Mouse (Mus musculus) testis, adult 2 months (tissue): Measurements from ENCODE around the gene Vsig2. TPM values are rescaled to one million over a fixed set of nuclear protein-coding genes. Genes with fewer than 3 reads are reported as not detected.

ENCODE experiments used
- H3K27ac ChIP-seq: fragments of 200-500 bp; 2 replicates; pipeline ENCODE4 v1.5.1; 2012; ENCODE audit warnings: low read depth, low read length; ENCODE audit not compliant: control insufficient read depth, insufficient read depth
- H3K27me3 ChIP-seq: fragments of 200-500 bp; 2 replicates; pipeline ENCODE4 v1.6.1; 2012; ENCODE audit warnings: mild to moderate bottlenecking, low read length, moderate library complexity; ENCODE audit not compliant: control insufficient read depth, insufficient read depth
- H3K36me3 ChIP-seq: fragments of 200-500 bp; 2 replicates; pipeline ENCODE4 v1.6.1; 2012; ENCODE audit warnings: mild to moderate bottlenecking, low read length; ENCODE audit not compliant: control insufficient read depth, insufficient read depth
- H3K4me1 ChIP-seq: fragments of 200-500 bp; 2 replicates; pipeline ENCODE4 v1.6.1; 2012; ENCODE audit warnings: low read length; ENCODE audit not compliant: control insufficient read depth, insufficient read depth
- H3K4me3 ChIP-seq: fragments of 200-500 bp; 2 replicates; pipeline ENCODE4 v1.5.1; 2012; ENCODE audit warnings: low read depth, mild to moderate bottlenecking, low read length, moderate library complexity, mixed read lengths; ENCODE audit not compliant: control insufficient read depth
- CTCF ChIP-seq: fragments of 200-500 bp; IDR thresholded peaks from 2 replicates; pipeline ENCODE4 v1.5.1; 2012; ENCODE audit warnings: low read depth, mild to moderate bottlenecking, inconsistent platforms, low read length, moderate library complexity; ENCODE audit not compliant: control insufficient read depth, insufficient read depth, insufficient replicate concordance
- POLR2A ChIP-seq: fragments of 200-500 bp; IDR thresholded peaks from 2 replicates; pipeline ENCODE4 v1.6.1; 2012; ENCODE audit warnings: low read depth, mild to moderate bottlenecking, inconsistent platforms, low read length, moderate library complexity; ENCODE audit not compliant: control insufficient read depth
- polyA plus RNA-seq: library from polyadenylated mRNA; depleted of rRNA; stranded (reverse); fragments of >200 nt; gene quantifications from 2 replicates; pipeline ENCODE4 v1.2.3, GENCODE M21; 2012; rRNA removed

Gene Vsig2
- 0.60 and 0.89 TPM in 2 replicates for polyA plus RNA-seq

DNA sequence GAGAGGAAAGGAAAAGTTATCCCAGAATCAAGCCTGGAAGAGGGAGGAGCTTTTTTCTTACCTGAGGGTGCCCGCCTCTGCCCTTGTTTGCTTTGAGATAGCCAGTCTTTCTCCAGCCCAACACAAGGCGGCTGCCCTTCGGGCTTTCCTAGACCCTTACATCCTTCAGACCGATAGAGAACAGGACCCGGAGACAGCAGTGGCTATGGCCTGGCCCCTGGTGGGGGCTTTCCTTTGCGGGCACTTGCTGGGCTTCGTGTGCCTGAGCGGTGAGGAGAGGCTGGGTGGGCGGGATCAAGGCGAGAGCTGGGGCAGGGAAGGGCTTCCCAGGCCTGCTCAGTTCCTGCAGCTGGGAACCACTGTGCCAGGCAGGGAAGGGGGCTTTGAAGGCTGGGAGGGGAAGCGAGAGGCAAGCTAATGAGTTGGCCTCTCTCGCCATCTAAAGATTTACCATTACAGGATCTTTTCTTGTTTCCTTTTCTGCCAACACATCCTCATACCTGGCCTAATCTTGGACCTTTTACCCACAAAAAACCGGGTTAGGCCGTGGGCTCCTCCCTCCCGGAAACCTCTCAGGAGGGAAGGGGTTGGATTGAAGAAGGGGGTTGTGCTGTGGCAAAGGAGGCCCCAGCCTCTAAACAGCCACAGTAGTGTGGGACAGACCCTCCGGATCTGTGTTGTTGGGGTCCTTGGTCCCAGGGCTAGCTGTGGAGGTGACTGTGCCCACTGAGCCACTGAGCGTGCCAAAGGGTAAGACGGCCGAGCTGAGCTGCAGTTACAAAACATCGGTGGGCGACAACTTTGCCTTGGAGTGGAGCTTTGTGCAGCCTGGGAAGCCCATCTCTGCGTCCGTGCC is at the start of gene Vsig2:
TSS of gene Vsig2 (plus strand) at position 86 of the 856 bp plus-strand sequence.
- no peaks in the 10 kb centered on the region for H3K36me3 ChIP-seq
- no peaks in the 10 kb centered on the region for H3K27me3 ChIP-seq
- TF ChIP-seq POLR2A, result no peak
- TF ChIP-seq CTCF, result no peak
- H3K27ac ChIP-seq, result no peak within 1 kb of the TSS
- peaks cover 6% of the 10 kb centered on the region; the same call in 1 of the 2 replicates for H3K4me1 ChIP-seq
- H3K4me3 ChIP-seq, result no peak within 1 kb of the TSS

DNA sequence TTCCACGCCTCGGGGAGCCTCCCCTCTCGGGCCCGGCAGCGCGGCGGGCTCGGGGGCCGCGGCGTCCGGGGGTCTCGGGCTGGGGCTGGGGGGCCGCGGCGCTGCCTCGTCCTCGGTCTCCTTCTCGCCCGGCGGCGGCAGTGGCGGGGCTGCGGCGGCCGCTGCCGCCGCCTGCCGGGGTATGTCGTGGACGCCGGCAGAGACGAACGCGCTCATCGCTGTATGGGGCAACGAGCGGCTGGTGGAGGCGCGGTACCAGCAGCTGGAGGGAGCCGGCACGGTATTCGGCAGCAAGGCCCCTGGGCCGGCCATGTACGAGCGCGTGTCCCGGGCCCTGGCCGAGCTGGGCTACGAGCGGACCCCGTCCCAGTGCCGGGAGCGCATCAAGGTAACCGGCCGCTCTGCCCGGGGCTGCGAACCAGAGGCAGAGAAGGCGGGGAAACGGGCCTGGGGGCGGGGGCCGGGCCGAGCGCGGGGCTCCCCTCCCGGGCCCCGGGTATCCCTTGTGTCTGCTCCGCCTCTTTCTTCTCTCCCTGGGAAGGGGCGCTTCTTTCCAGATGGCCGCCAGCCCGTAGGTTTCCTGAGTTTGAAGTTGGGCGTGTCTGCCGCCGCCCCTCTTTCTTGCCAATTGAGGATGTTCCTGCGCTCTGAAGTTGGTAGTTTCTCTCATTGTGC is 49.5 kb upstream of the Vsig2 start:
- Histone ChIP-seq H3K27ac (peak overlapping the region; percentile 96), H3K36me3 (no peaks in the 10 kb centered on the region; the same call in 1 of the 2 replicates), H3K4me1 (peaks cover 7% of the 10 kb centered on the region), H3K4me3 (peak overlapping the region; percentile 96), H3K27me3 (no peaks in the 10 kb centered on the region)
- TF ChIP-seq CTCF (no peak), POLR2A (no peak)

DNA sequence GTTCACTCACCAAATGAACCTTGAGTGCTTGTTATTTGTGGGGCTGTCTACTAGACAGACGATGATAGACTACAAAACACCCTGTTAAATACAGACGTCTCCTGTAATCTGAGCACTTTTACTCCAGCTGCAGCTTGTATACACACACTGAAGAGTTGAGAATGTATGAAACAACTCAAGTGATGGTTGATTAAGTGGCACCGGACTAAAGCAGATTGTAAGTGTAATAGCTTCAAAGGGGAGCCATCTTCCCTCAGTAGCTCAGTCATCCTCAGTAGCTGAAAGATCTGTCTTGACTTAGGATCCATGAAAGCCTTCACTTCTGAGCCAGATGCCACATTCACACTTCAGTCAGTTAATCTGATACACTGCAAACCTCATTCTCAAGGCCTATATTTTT is 43.3 kb upstream of the Vsig2 start:
- Histone ChIP-seq H3K27ac (no peak overlapping the region), H3K36me3 (no peaks in the 10 kb centered on the region; the same call in 1 of the 2 replicates), H3K4me3 (no peak overlapping the region), H3K4me1 (no peaks in the 10 kb centered on the region; the same call in 1 of the 2 replicates), H3K27me3 (no peaks in the 10 kb centered on the region)
- TF ChIP-seq CTCF, result no peak
- no peak for TF ChIP-seq POLR2A

DNA sequence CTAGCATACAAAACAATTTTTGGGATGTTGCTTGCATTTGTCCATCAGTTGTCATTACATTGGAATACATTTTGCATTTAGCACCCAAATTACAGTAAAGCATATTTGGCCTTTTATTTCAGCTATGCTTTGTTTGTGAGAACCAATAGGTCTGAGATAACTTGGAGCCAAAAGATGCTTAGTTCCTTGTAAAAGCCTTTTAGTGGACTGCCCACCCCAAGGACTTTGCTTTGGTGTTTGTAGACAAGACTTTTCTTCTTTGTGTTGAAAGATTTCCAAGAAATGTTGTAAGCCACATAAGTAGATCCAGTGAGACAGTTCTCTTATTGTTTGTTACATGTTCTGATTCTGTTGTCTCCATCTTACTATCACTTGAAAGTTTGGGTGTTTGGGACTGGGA is 42.7 kb upstream of the Vsig2 start:
- Histone ChIP-seq H3K36me3 (no peaks in the 10 kb centered on the region; the same call in 1 of the 2 replicates), H3K4me3 (no peak overlapping the region), H3K4me1 (no peaks in the 10 kb centered on the region), H3K27me3 (no peaks in the 10 kb centered on the region), H3K27ac (no peak overlapping the region)
- no peak for TF ChIP-seq CTCF
- TF ChIP-seq POLR2A, result no peak

DNA sequence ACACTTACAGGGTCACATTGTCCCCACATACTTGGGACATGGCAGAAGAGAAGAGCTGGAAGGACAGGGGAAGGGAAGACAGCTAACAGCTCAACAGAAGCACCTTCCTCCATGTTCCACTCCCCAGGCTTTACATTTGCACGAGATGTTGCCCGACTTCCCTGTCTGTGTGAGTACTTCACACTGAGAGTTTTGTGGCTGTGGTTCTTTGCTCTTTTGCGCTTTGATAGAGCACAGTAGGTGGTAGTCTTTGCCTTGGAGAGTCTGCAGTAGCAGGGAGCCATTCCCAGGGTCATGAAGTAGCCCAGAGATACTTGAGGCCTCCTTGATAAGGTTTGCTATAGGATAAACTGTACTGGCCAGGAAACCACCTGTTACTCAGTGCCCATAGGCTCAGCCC is 38.9 kb upstream of the Vsig2 start:
- TF ChIP-seq POLR2A (no peak), CTCF (no peak)
- H3K4me1 ChIP-seq, result no peaks in the 10 kb centered on the region
- H3K36me3 ChIP-seq, result no peaks in the 10 kb centered on the region
- no peak overlapping the region for H3K4me3 ChIP-seq
- H3K27ac ChIP-seq, result no peak overlapping the region
- H3K27me3 ChIP-seq, result no peaks in the 10 kb centered on the region

DNA sequence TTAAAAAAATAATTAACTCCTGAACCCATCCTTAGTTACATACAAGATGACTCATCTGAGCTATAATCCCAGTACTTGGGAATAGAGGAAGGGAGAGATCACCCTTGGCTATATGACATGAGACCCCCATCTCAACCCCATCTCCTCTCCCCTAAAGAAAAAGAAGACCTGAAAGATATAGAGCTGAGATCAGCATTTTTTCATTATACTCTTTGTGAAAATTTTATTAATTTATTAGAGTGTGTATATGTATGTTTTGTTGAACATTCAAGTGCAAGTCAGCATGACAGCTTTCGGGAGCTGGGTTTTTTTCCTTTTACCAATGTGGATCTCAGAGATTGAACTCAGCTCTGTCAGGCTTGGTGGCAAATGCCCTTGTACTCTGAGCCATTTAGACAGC is 37.9 kb upstream of the Vsig2 start:
- Histone ChIP-seq H3K4me1 (no peaks in the 10 kb centered on the region), H3K4me3 (no peak overlapping the region), H3K27ac (no peak overlapping the region), H3K36me3 (no peaks in the 10 kb centered on the region), H3K27me3 (no peaks in the 10 kb centered on the region)
- no peak for TF ChIP-seq POLR2A
- TF ChIP-seq CTCF, result no peak

DNA sequence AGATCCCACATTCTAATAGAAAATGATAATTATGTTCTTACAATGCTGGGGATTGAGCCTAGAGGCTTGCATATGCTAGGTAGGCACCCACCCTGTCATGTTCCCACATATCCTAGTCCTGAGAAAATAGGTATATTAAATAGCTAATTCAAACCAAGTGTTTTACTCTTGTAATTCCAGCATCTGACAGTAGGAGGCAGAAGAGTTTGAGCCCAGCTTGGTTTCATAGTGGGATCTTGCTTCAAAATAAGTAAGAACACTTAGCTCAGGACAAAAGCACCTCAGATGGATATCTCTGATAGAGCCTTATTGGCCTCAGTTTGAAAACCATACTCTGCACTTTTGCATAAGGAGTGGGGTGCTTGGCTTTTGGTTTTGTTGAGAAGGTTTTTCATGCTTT is 34.7 kb upstream of the Vsig2 start:
- H3K27ac ChIP-seq, result no peak overlapping the region
- no peaks in the 10 kb centered on the region for H3K4me1 ChIP-seq
- no peak for TF ChIP-seq POLR2A
- TF ChIP-seq CTCF, result no peak
- no peak overlapping the region for H3K4me3 ChIP-seq
- H3K27me3 ChIP-seq, result no peaks in the 10 kb centered on the region
- no peaks in the 10 kb centered on the region for H3K36me3 ChIP-seq
